Mouse (Mus musculus) heart, adult 2 months (tissue): Measurements from ENCODE around the gene Saa4. TPM values are rescaled to one million over a fixed set of nuclear protein-coding genes. Genes with fewer than 3 reads are reported as not detected.
"Not testable (repeated sequence)": the region's sequence is repeated elsewhere in the genome, so short reads cannot be mapped to it uniquely, and the experiment has no call there.

ENCODE experiments used
- DNase-seq, 2 experiments: peaks; one replicate each; pipeline ENCODE4 v3.0.0; 2021
- H3K27ac ChIP-seq: fragments of 200-600 bp; 2 replicates; pipeline ENCODE4 v1.8.1; 2022
- H3K27me3 ChIP-seq: fragments of 200-500 bp; 2 replicates; pipeline ENCODE4 v1.6.1; 2012; ENCODE audit warnings: mild to moderate bottlenecking, low read length, inconsistent platforms, mixed read lengths; ENCODE audit not compliant: control insufficient read depth, insufficient read depth
- H3K36me3 ChIP-seq: fragments of 200-500 bp; 2 replicates; pipeline ENCODE4 v1.6.1; 2012; ENCODE audit warnings: low read length, inconsistent platforms; ENCODE audit not compliant: control insufficient read depth, insufficient read depth
- H3K4me1 ChIP-seq: fragments of 200-500 bp; 2 replicates; pipeline ENCODE4 v1.6.1; 2011; ENCODE audit warnings: low read length; ENCODE audit not compliant: control insufficient read depth, insufficient read depth
- H3K4me3 ChIP-seq: fragments of 200-600 bp; 2 replicates; pipeline ENCODE4 v1.8.1; 2022
- H3K79me2 ChIP-seq: fragments of 200-500 bp; replicated peaks from 2 replicates; pipeline ENCODE4 v1.6.1; 2012; ENCODE audit warnings: mild to moderate bottlenecking, inconsistent platforms, low read length, moderate library complexity, mixed read lengths; ENCODE audit not compliant: control insufficient read depth, insufficient read depth
- H3K9ac ChIP-seq: fragments of 200-500 bp; 2 replicates; pipeline ENCODE4 v1.6.1; 2012; ENCODE audit warnings: low read depth, mild to moderate bottlenecking, control low read depth, inconsistent platforms, low read length, mixed read lengths
- CTCF ChIP-seq: fragments of 200-600 bp; IDR thresholded peaks from 2 replicates; pipeline ENCODE4 v1.8.1; 2022; ENCODE audit warnings: antibody characterized with exemption, mild to moderate bottlenecking, moderate library complexity
- EP300 ChIP-seq: fragments of 200-500 bp; IDR thresholded peaks from 2 replicates; pipeline ENCODE4 v1.6.1; 2011; ENCODE audit warnings: low read depth, low read length, control low read depth; ENCODE audit not compliant: insufficient read depth
- POLR2A ChIP-seq: fragments of 200-500 bp; IDR thresholded peaks from 2 replicates; pipeline ENCODE4 v1.6.1; 2011; ENCODE audit warnings: mild to moderate bottlenecking, low read depth, low read length, control low read depth; ENCODE audit not compliant: insufficient read depth
- WGBS: fragments of 180-500 bp; shearing (Covaris S2); methylation state at CpG from one replicate; pipeline ENCODE4 v1.1.7; 2018; 5-methylcytosine and 5-hydroxymethylcytosine counted together
- intact Hi-C: fragments of 180-260 bp; cut with DNase I; formaldehyde crosslinking; loops from one replicate; pipeline ENCODE4 v1.15.1; 2025
- polyA plus RNA-seq: library from polyadenylated mRNA; depleted of rRNA; stranded (reverse); fragments of >200 nt; gene quantifications from 2 replicates; pipeline ENCODE4 v1.2.3, GENCODE M21; 2012
- total RNA-seq, 2 experiments: library from RNA; stranded (reverse); gene quantifications; 2 replicates each; pipeline ENCODE4 v1.2.3; 2021

Saa4 gene
- total and polyA plus RNA-seq, 3 experiments = not detected

DNA sequence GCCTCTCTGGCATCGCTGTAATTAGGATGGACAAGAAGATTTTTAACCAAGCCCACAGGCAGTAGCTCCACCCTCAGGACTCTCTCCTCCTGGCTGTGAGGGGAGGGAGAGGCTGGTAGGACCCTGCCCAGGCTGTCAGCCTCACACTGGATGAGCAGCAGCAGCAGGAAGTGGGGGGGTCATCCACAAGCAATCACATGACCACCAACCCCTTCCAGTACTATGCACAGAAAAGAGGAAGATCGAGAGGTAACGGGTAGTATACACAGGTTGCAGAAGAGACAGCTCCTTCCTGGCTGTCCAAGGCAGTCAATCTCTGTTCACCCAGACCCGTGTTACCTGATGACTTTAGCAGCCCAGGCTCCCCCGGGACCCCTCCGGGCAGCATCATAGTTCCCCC lies 20.2 kb downstream of the Saa4 start:
- 54% methylated on average over 6 of the region's 6 CpGs for WGBS
- no peak for TF ChIP-seq CTCF
- TF ChIP-seq POLR2A = no peak
- TF ChIP-seq EP300 = no peak
- intact Hi-C loops = loop anchor here (5.0 to 10.0 kb wide), 4 partner anchors 60 to 317 kb away; partner anchors contain the start of genes Kcnc1 and Tsg101

DNA sequence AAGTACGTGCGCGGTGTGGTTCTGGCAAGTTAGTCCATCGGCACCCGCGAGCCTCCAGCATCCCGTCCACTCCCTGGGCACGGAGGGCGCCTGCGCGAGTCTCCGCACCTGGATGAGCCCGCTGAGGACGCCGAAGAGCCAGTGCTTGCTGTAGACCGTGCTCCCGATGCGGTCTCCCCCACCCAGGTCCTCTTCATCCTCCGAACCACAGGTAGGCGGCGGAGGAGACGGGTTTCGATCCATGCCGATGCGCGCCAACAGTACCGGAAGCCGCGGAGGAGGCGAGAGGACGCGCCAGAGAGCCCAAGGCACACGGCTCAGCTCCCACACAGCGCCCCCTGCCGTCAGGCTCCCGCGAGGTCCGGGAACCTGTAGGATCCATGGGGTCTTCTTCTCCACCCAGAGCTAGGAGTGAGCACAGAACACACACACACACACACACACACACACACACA lies 22.0 kb downstream of the Saa4 start, which contains the start of gene Saal1:
Gene Saal1, minus strand, starts transcription at position 291 of the 455 bp plus-strand sequence.
- intact Hi-C loops = loop anchor here (5.0 to 10.0 kb wide), 4 partner anchors 62 to 316 kb away; partner anchors contain the start of genes Kcnc1 and Tsg101
- Histone ChIP-seq H3K4me3 (peak within 1 kb of the TSS; percentile 79), H3K9ac (peak within 1 kb of the TSS; percentile 87), H3K4me1 (no peaks in the 10 kb centered on the region; the same call in 1 of the 2 replicates), H3K79me2 (no peaks in the 10 kb centered on the region), H3K36me3 (no peaks in the 10 kb centered on the region), H3K27me3 (no peaks in the 10 kb centered on the region; the same call in 1 of the 2 replicates), H3K27ac (peak within 1 kb of the TSS; percentile 85)
- under 1% methylated on average over 38 of the region's 38 CpGs for WGBS
- TF ChIP-seq CTCF = peak; percentile 75
- TF ChIP-seq POLR2A = peak; percentile 72
- no peak for TF ChIP-seq EP300
- peak; percentile 87 to 90 for DNase-seq

More for the DNA sequence above, 20.2 kb downstream of the Saa4 start:
- H3K79me2 ChIP-seq = no peaks in the 10 kb centered on the region
- DNase-seq = no peak
- H3K9ac ChIP-seq = no peak overlapping the region
- H3K4me3 ChIP-seq = no peak overlapping the region
- H3K36me3 ChIP-seq = no peaks in the 10 kb centered on the region
- no peaks in the 10 kb centered on the region; the same call in 1 of the 2 replicates for H3K4me1 ChIP-seq
- no peak overlapping the region for H3K27ac ChIP-seq
- no peaks in the 10 kb centered on the region; the same call in 1 of the 2 replicates for H3K27me3 ChIP-seq

DNA sequence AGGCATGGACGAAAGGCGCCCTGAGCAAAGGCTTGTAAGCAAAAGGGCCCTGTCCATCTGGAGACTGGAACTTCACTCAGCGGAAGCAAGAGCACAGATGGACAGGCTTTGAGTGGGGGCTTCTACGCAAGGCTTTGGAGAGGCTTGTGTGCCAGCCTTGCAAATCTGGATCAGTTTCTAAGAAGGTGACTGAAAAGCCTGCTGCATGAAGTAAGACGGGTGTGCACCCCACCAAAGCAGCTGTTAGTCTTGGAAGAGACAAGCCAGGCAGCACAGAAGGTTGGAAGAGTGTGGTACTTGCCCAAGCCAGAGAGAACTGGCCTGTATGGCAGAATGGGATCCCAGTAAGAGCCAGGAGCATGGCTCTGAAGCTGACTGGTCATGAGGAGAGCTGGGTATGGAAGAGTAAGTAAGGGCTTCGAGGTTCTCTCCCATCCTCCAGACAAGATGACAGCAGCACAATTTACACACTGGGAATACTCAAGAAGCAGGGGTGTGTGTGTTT lies 31.8 kb downstream of the Saa4 start:
- no peaks in the 10 kb centered on the region for H3K79me2 ChIP-seq
- no peak for DNase-seq
- TF ChIP-seq EP300 (no peak), CTCF (no peak), POLR2A (no peak)
- no peaks in the 10 kb centered on the region for H3K4me1 ChIP-seq
- H3K36me3 ChIP-seq = no peaks in the 10 kb centered on the region
- H3K27me3 ChIP-seq = no peaks in the 10 kb centered on the region
- no peak overlapping the region for H3K4me3 ChIP-seq
- WGBS = 93% methylated on average over 6 of the region's 6 CpGs
- H3K27ac ChIP-seq = no peak overlapping the region
- intact Hi-C loops = no loop called here
- H3K9ac ChIP-seq = no peak overlapping the region

DNA sequence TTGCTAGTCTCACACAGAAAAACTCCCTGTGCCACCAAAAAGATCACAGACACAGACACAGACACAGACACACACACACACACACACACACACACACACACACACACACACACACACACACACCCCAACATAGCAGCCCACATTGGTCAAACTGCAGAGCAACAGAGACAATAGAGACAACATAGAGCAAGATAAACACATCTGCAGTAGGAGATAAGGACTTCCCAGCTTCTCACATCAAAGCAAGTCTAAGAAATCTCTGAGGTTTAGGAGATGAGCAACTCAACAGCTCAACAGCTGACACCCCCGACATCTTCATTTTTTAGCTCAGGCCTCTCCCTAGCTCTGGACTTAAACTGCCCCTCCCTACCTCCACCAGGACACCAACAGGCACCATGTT lies 35.6 kb downstream of the Saa4 start:
- no peak for DNase-seq
- no peak overlapping the region for H3K27ac ChIP-seq
- no peak for TF ChIP-seq CTCF
- TF ChIP-seq EP300 = no peak
- TF ChIP-seq POLR2A = no peak
- intact Hi-C loops = no loop called here
- H3K4me3 ChIP-seq = no peak overlapping the region
- WGBS = 47% methylated on average over 1 of the region's 1 CpGs
- H3K9ac ChIP-seq = no peak overlapping the region
- no peaks in the 10 kb centered on the region for H3K4me1 ChIP-seq
- no peaks in the 10 kb centered on the region for H3K79me2 ChIP-seq
- H3K27me3 ChIP-seq = no peaks in the 10 kb centered on the region
- no peaks in the 10 kb centered on the region for H3K36me3 ChIP-seq

DNA sequence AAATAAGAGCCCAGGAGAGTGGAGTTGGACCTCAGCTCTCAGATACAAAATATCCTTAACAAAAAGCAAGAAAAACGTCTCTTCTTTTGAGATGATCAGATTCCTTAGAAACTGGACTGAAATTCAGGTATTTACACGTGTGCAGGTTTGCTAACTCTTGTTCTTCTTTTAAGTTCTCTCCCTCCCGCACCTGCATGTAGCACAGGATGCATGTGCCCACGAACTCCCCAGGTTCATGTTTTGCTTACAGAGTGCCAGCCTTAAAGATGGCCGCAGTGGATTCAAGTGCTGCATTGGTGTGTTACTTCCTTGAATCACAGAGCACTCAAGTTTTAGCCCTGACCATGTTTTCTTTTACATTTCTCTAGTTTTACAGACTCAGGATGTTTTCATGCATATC lies 45.6 kb downstream of the Saa4 start:
- Histone ChIP-seq H3K79me2 (no peaks in the 10 kb centered on the region), H3K27ac (no peak overlapping the region), H3K36me3 (no peaks in the 10 kb centered on the region), H3K27me3 (no peaks in the 10 kb centered on the region), H3K4me1 (no peaks in the 10 kb centered on the region), H3K9ac (no peak overlapping the region), H3K4me3 (no peak overlapping the region)
- intact Hi-C loops = no loop called here
- TF ChIP-seq EP300 (no peak), POLR2A (no peak), CTCF (no peak)
- WGBS = 82% methylated on average over 5 of the region's 5 CpGs
- no peak for DNase-seq

DNA sequence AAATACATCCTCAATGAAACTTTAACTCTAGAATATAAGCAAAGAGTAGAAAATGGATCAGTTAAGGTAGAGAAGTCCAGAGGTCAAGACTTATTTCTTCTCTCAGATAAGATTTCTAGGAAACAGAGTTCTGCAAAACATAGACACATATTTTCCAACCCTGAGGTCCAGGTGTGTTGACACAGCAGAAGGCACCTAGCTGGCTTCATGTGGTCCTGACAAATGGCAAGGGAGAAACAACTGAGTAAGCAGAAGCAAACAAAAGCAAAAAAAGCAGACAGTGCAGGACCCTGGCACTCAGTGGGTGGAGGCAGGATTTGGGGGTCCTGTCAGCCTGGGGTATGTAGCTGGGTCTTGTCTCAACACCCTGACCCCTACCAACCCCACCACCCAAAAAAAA lies 51.7 kb downstream of the Saa4 start:
- TF ChIP-seq EP300 = no peak
- no peak for TF ChIP-seq POLR2A
- TF ChIP-seq CTCF = no peak
- Histone ChIP-seq H3K36me3 (no peaks in the 10 kb centered on the region), H3K4me3 (no peak overlapping the region), H3K9ac (no peak overlapping the region), H3K27ac (no peak overlapping the region), H3K4me1 (no peaks in the 10 kb centered on the region), H3K27me3 (no peaks in the 10 kb centered on the region), H3K79me2 (no peaks in the 10 kb centered on the region)
- intact Hi-C loops = no loop called here
- DNase-seq = no peak

DNA sequence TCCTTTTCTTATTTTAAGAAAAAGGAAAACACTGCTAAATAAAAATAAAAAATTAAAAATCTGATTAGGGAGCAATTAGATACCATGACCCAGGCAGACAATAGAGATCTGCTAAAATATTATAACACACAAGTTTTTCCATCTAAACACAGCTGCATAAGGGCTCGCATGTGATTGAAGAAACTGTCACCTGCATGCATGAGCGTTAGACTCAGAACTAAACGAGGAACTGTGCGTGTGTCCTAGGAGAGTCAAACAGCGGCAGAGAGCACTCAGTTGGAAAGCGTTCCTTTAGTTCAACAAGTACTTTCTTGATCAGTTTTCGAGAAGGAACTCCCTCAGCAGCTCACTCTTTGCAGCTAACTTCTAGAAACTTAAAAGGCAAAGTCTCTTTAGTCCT lies 53.4 kb downstream of the Saa4 start:
- intact Hi-C loops, H3K4me3 ChIP-seq, H3K79me2 ChIP-seq, DNase-seq, H3K36me3 ChIP-seq, H3K27ac ChIP-seq, H3K9ac ChIP-seq, H3K4me1 ChIP-seq, H3K27me3 ChIP-seq: not testable (repeated sequence)
- WGBS = 83% methylated on average over 7 of the region's 7 CpGs
